Mouse (Mus musculus) lung, postnatal 10 days (tissue): ENCODE measurements at regions not wholly inside any gene's neighbourhood (a gene's known extent, or its start where the extent isn't known, plus 50 kb on each side); places are given as distances from the start of the nearest gene placed in this dataset.

ENCODE experiments used
- DNase-seq: peaks from one replicate; pipeline ENCODE4 v3.0.0; 2021

GRCm38 (mm10) chr1:127152840-127153239 is 52.0 kb upstream of the Mgat5 start:
- DNase-seq, result no peak

- no peak for DNase-seq
Measured at GRCm38 (mm10) chr1:127135521-127135920, 69.3 kb upstream of the Mgat5 start.

GRCm38 (mm10) chr1:127131871-127132270 is 72.9 kb upstream of the Mgat5 start:
- no peak for DNase-seq

GRCm38 (mm10) chr1:127124862-127125261 is 80.0 kb upstream of the Mgat5 start:
- no peak for DNase-seq

- no peak for DNase-seq
Measured at GRCm38 (mm10) chr1:127118019-127118418, 86.8 kb upstream of the Mgat5 start.

- DNase-seq, result peak; percentile 9
Measured at GRCm38 (mm10) chr1:127107485-127107884, 97.3 kb upstream of the Mgat5 start.

- DNase-seq, result no peak
Measured at GRCm38 (mm10) chr1:127105861-127106260, 99.0 kb upstream of the Mgat5 start.

GRCm38 (mm10) chr1:127103664-127104063 is 101.2 kb upstream of the Mgat5 start:
- DNase-seq, result no peak

GRCm38 (mm10) chr1:127098871-127099420 is 105.9 kb upstream of the Mgat5 start:
- DNase-seq, result no peak

- DNase-seq, result no peak
Measured at GRCm38 (mm10) chr1:127087616-127088015, 117.2 kb upstream of the Mgat5 start.

- DNase-seq, result no peak
Measured at GRCm38 (mm10) chr1:127085988-127086387, 118.8 kb upstream of the Mgat5 start.

GRCm38 (mm10) chr1:127083761-127084308 is 121.0 kb upstream of the Mgat5 start:
- no peak for DNase-seq

- no peak for DNase-seq
Measured at GRCm38 (mm10) chr1:127079012-127079411, 125.8 kb upstream of the Mgat5 start.

GRCm38 (mm10) chr1:127062430-127062829 is 142.4 kb upstream of the Mgat5 start:
- no peak for DNase-seq

GRCm38 (mm10) chr1:127045711-127046420 is 158.9 kb upstream of the Mgat5 start:
- no peak for DNase-seq

- DNase-seq, result no peak
Measured at GRCm38 (mm10) chr1:127034748-127035147, 170.1 kb upstream of the Mgat5 start.

- DNase-seq, result no peak
Measured at GRCm38 (mm10) chr1:127031563-127031962, 173.3 kb upstream of the Mgat5 start.

GRCm38 (mm10) chr1:127028872-127029497 is 175.8 kb upstream of the Mgat5 start:
- no peak for DNase-seq

GRCm38 (mm10) chr1:127023100-127023499 is 181.7 kb upstream of the Mgat5 start:
- DNase-seq, result no peak

GRCm38 (mm10) chr1:127017698-127018097 is 187.1 kb upstream of the Nckap5 start:
- peak; percentile 9 for DNase-seq

GRCm38 (mm10) chr1:127015894-127016245 is 185.3 kb upstream of the Nckap5 start:
- no peak for DNase-seq

- peak; percentile 13 for DNase-seq
Measured at GRCm38 (mm10) chr1:127015042-127015893, 184.7 kb upstream of the Nckap5 start.

GRCm38 (mm10) chr1:127011901-127012300 is 181.3 kb upstream of the Nckap5 start:
- peak; percentile 26 for DNase-seq
